ENCODE assay signal across 33 mouse cellular contexts in genomic region chr15:85534646-85535045, GRCm38 (mm10). TPM values are rescaled to one million over a fixed set of nuclear protein-coding genes. Genes with fewer than 3 reads are reported as not detected.
A peak's percentile ranks its signal among the peaks of the same experiment; 100 is the strongest.
DNase-seq lines count a peak whose midpoint lies in the region; ATAC-seq and TF ChIP-seq lines count a peak whose summit lies in the region.
"Had no signal": no experiment of that assay in that cellular context is flagged by ENCODE, and none has a peak within 500 bp of the region (broad histone marks: within the 10 kb centered on the region; RNA-seq: fewer than 3 reads in every experiment).

No protein-coding gene starts in this region.

- H3K27ac ChIP-seq in forebrain, embryonic 10.5 days: peak overlapping the region; percentile 48; the same call in 1 of the 2 replicates
- H3K27ac ChIP-seq in forebrain, embryonic 11.5 days (ENCODE audit: low read depth, low read length): no peak overlapping the region
- peak overlapping the region; percentile 54 for H3K27ac ChIP-seq in kidney, embryonic 16.5 days (ENCODE audit: low read length)
- H3K27ac ChIP-seq in lung, postnatal 0 days (ENCODE audit: low read length): peak overlapping the region; percentile 9; the same call in 1 of the 2 replicates
- no peak overlapping the region for H3K27ac ChIP-seq in gastrocnemius, adult 2 months
- H3K27ac ChIP-seq: embryonic facial prominence, embryonic 12.5 days; heart, adult 2 months; hindbrain, embryonic 15.5 days; liver, embryonic 14.5 days; midbrain, embryonic 12.5 days had no signal

- intact Hi-C loops in gastrocnemius, adult 2 months (cut with DNase I): no loop called here

- peaks cover 13% of the 10 kb centered on the region; the same call in 1 of the 2 replicates for H3K27me3 ChIP-seq in forebrain, embryonic 10.5 days (ENCODE audit: poor library complexity, severe bottlenecking)
- no peaks in the 10 kb centered on the region for H3K27me3 ChIP-seq in forebrain, embryonic 11.5 days (ENCODE audit: control insufficient read depth, insufficient read depth, low read length)
- no peaks in the 10 kb centered on the region for H3K27me3 ChIP-seq in kidney, embryonic 16.5 days (ENCODE audit: insufficient read depth, low read length)
- H3K27me3 ChIP-seq in lung, postnatal 0 days (replicated peaks; ENCODE audit: insufficient read depth, low read length): no peaks in the 10 kb centered on the region
- H3K27me3 ChIP-seq: hindbrain, embryonic 15.5 days had no signal

- H3K4me1 ChIP-seq in forebrain, embryonic 10.5 days: peaks cover 50% of the 10 kb centered on the region
- no peaks in the 10 kb centered on the region for H3K4me1 ChIP-seq in forebrain, embryonic 11.5 days (replicated peaks; ENCODE audit: control insufficient read depth, insufficient read depth, low read length)
- H3K4me1 ChIP-seq in kidney, embryonic 16.5 days (ENCODE audit: insufficient read depth, low read length): peaks cover 51% of the 10 kb centered on the region
- no peaks in the 10 kb centered on the region for H3K4me1 ChIP-seq in lung, postnatal 0 days (ENCODE audit: insufficient read depth, low read depth, low read length)

- no peak for ATAC-seq in forebrain, embryonic 11.5 days (replicated peaks; ENCODE audit: low FRiP score)
- no peak for ATAC-seq in kidney, embryonic 16.5 days (ENCODE audit: low FRiP score, low TSS enrichment)
- peak; percentile 28 for ATAC-seq in lung, postnatal 0 days
- ATAC-seq: forebrain, embryonic 16.5 days; inflammation-experienced regulatory T-cells, adult 6 months had no signal

- H3K9me3 ChIP-seq in forebrain, embryonic 10.5 days: no peaks in the 10 kb centered on the region
- H3K9me3 ChIP-seq in forebrain, embryonic 11.5 days (ENCODE audit: control insufficient read depth, low read length): no peaks in the 10 kb centered on the region
- no peaks in the 10 kb centered on the region for H3K9me3 ChIP-seq in kidney, embryonic 16.5 days (ENCODE audit: low read length)
- H3K9me3 ChIP-seq in lung, postnatal 0 days (ENCODE audit: low read length): no peaks in the 10 kb centered on the region
- H3K9me3 ChIP-seq: embryonic facial prominence, embryonic 12.5 days; heart, embryonic 12.5 days; hindbrain, embryonic 15.5 days; midbrain, embryonic 12.5 days had no signal

- no peak overlapping the region for H3K4me3 ChIP-seq in forebrain, embryonic 10.5 days
- H3K4me3 ChIP-seq in forebrain, embryonic 11.5 days (ENCODE audit: low read depth, low read length): no peak overlapping the region
- H3K4me3 ChIP-seq in kidney, embryonic 16.5 days (ENCODE audit: low read length): no peak overlapping the region
- no peak overlapping the region for H3K4me3 ChIP-seq in lung, postnatal 0 days (ENCODE audit: low read depth, low read length)
- no peak overlapping the region for H3K4me3 ChIP-seq in gastrocnemius, adult 2 months
- H3K4me3 ChIP-seq: embryonic facial prominence, embryonic 12.5 days; heart, adult 2 months; heart, embryonic 12.5 days; hindbrain, embryonic 15.5 days; midbrain, embryonic 12.5 days had no signal

- no peak for TF ChIP-seq CTCF in lung, postnatal 0 days (IDR thresholded peaks at IDR 0.05)
- no peak for TF ChIP-seq CTCF in gastrocnemius, adult 2 months (IDR thresholded peaks at IDR 0.05)

- DNase-seq in forebrain, embryonic 10.5 days (ENCODE audit: extremely low spot score, low spot score): no peak
- no peak for DNase-seq in forebrain, embryonic 11.5 days (ENCODE audit: low spot score)
- DNase-seq in kidney, adult 18-20 months: no peak
- DNase-seq in lung, postnatal 0 days (ENCODE audit: low spot score): no peak
- no peak for DNase-seq in lung, postnatal 4 days
- no peak for DNase-seq in gastrocnemius, adult 2 months
- DNase-seq: cerebellum, adult 11-12 months; cerebellum, adult 9-11 months; embryo, embryonic 11 days; heart, adult 2 months; heart, postnatal 4 days; layer of hippocampus, adult 9-11 months; liver; thymus, postnatal 4 days had no signal

- WGBS in forebrain, embryonic 10.5 days: 87% methylated on average over 6 of the region's 6 CpGs
- 89% methylated on average over 6 of the region's 6 CpGs for WGBS in forebrain, embryonic 11.5 days
- 68% methylated on average over 6 of the region's 6 CpGs for WGBS in kidney, embryonic 16.5 days
- WGBS in lung, postnatal 0 days: 58% methylated on average over 6 of the region's 6 CpGs

- no peak overlapping the region for H3K4me2 ChIP-seq in forebrain, embryonic 11.5 days (ENCODE audit: low read depth, low read length, severe bottlenecking)
- H3K4me2 ChIP-seq in kidney, embryonic 16.5 days (replicated peaks; ENCODE audit: low read depth, low read length): no peak overlapping the region
- no peak overlapping the region for H3K4me2 ChIP-seq in lung, postnatal 0 days (replicated peaks; ENCODE audit: low read depth, low read length)
- H3K4me2 ChIP-seq: embryonic facial prominence, embryonic 12.5 days; heart, embryonic 12.5 days; hindbrain, embryonic 15.5 days; midbrain, embryonic 12.5 days had no signal

- no peak overlapping the region for H3K9ac ChIP-seq in forebrain, embryonic 11.5 days (ENCODE audit: low read length)
- no peak overlapping the region for H3K9ac ChIP-seq in kidney, embryonic 16.5 days (replicated peaks; ENCODE audit: low read length)
- no peak overlapping the region for H3K9ac ChIP-seq in lung, postnatal 0 days (replicated peaks; ENCODE audit: low read depth)
- H3K9ac ChIP-seq: embryonic facial prominence, embryonic 12.5 days; heart, embryonic 12.5 days; hindbrain, embryonic 15.5 days; liver, embryonic 14.5 days; midbrain, embryonic 12.5 days had no signal

- H3K36me3 ChIP-seq in forebrain, embryonic 10.5 days (replicated peaks): peaks cover 66% of the 10 kb centered on the region
- no peaks in the 10 kb centered on the region; the same call in 1 of the 2 replicates for H3K36me3 ChIP-seq in forebrain, embryonic 11.5 days (ENCODE audit: control insufficient read depth, insufficient read depth, low read length)
- no peaks in the 10 kb centered on the region for H3K36me3 ChIP-seq in kidney, embryonic 16.5 days (ENCODE audit: insufficient read depth, low read length)
- H3K36me3 ChIP-seq in lung, postnatal 0 days (ENCODE audit: insufficient read depth, low read length): no peaks in the 10 kb centered on the region
- H3K36me3 ChIP-seq: embryonic facial prominence, embryonic 12.5 days; heart, embryonic 12.5 days; hindbrain, embryonic 15.5 days had no signal

- no peak for TF ChIP-seq EP300 in lung, postnatal 0 days (IDR thresholded peaks at IDR 0.05)

RNA-seq across cellular contexts. Expression of gene 7530416G11Rik, which starts 31.6 kb away (rescaled TPM):
- not detected in 2 replicates for polyA plus RNA-seq in forebrain, embryonic 10.5 days (2016; fragmentation: Nextera tagmentation; extraction: Ambion mirVana)
- polyA plus RNA-seq in forebrain, embryonic 11.5 days (2014; fragmentation: Nextera tagmentation; extraction: Ambion mirVana): not detected in 2 replicates
- not detected in 2 replicates for polyA plus RNA-seq in kidney, embryonic 16.5 days (2015; fragmentation: Nextera tagmentation; extraction: Ambion mirVana)
- polyA plus RNA-seq in lung, postnatal 0 days (2015; fragmentation: Nextera tagmentation; extraction: Ambion mirVana): not detected in 2 replicates
- total RNA-seq in gastrocnemius, adult 2 months (2021): not detected
- total RNA-seq: adrenal gland, postnatal 14 days; gastrocnemius, adult 8-10 months; gastrocnemius, postnatal 4 days; heart, adult 2 months; heart, postnatal 4 days; left cerebral cortex, postnatal 10 days; megakaryocyte, adult 5-6 weeks; MEL had no signal
- polyA plus RNA-seq: embryonic facial prominence, embryonic 12.5 days; forebrain, embryonic 16.5 days; heart, adult 2 months; heart, embryonic 12.5 days; heart, postnatal 0 days; hindbrain, embryonic 15.5 days; inflammation-experienced regulatory T-cells, adult 6 months; limb, embryonic 11.5 days; liver, embryonic 14.5 days; midbrain, embryonic 12.5 days; neural tube, embryonic 14.5 days; stomach, embryonic 14.5 days; thymus, postnatal 0 days had no signal

RNA-seq across cellular contexts. Expression of gene Wnt7b, which starts 47.6 kb away (rescaled TPM):
- polyA plus RNA-seq in forebrain, embryonic 10.5 days (2016; fragmentation: Nextera tagmentation; extraction: Ambion mirVana): 126 and 134 TPM in 2 replicates
- 146 and 153 TPM in 2 replicates for polyA plus RNA-seq in forebrain, embryonic 11.5 days (2014; fragmentation: Nextera tagmentation; extraction: Ambion mirVana)
- 21.2 and 22.5 TPM in 2 replicates for polyA plus RNA-seq in kidney, embryonic 16.5 days (2015; fragmentation: Nextera tagmentation; extraction: Ambion mirVana)
- polyA plus RNA-seq in lung, postnatal 0 days (2015; fragmentation: Nextera tagmentation; extraction: Ambion mirVana): 11.3 and 14.9 TPM in 2 replicates
- total RNA-seq in gastrocnemius, adult 2 months (2021): not detected
- total RNA-seq: megakaryocyte, adult 5-6 weeks; MEL had no signal
- polyA plus RNA-seq: inflammation-experienced regulatory T-cells, adult 6 months had no signal

Comparison
In these comparisons a context has a peak if more than half of its experiments do, and no peak if none do; other contexts are left out.
1. H3K27ac ChIP-seq: peak in forebrain, embryonic 10.5 days (single experiment), kidney, embryonic 16.5 days (single experiment) and lung, postnatal 0 days (single experiment); none in forebrain, embryonic 11.5 days (single experiment) and gastrocnemius, adult 2 months (single experiment).